Mouse (Mus musculus): ENCODE measurements around the gene Glud1. TPM values are rescaled to one million over a fixed set of nuclear protein-coding genes. Genes with fewer than 3 reads are reported as not detected.

Gene Glud1
- 67.6 and 74.6 TPM in 2 replicates for polyA plus RNA-seq (2016; fragmentation: Nextera tagmentation; extraction: Ambion mirVana)

DNA sequence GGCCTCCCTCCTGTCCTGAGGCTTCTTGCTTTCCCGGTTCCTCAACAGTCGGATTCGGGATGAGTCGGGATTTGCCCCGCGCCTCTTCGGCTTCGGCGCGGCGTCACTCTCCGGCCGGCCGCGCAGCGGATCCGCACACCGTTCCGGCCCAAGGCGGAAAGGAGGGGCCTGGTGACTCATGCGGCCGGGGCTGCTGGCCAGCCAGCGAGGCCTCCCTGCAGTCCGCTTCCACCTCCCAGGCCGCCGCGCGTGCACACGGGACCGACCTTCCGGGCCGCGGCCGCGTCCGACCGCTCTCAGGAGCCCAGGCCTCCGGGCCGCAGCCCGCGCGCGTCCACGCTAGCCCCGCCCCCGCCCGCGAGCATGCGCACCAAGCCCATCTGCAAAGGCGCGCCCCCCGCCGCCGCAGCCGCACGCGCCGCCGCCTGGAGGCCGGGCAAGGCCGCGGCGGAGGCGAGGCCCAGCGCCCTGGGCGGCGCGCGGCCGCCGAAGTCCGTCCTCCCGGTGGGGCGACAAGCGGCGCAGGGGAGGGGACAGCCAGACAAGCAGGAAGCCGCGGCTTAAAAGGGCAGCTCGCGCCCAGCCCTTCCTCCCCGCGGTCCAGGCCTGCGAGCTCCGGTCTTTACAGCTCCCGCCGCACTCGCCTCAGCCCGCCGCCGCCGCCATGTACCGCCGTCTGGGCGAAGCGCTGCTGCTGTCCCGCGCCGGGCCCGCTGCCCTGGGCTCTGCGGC lies at the start of gene Glud1, which contains the start of gene Shld2:
Gene Glud1 (plus strand): TSS at position 494 of the 732 bp plus-strand sequence.
Gene Shld2 (minus strand): TSS at position 260 of the 732 bp plus-strand sequence.
- H3K4me1 ChIP-seq = peaks cover 18% of the 10 kb centered on the region
- peaks cover 7% of the 10 kb centered on the region for H3K36me3 ChIP-seq
- peak within 1 kb of the TSS; percentile 98 for H3K27ac ChIP-seq
- no peaks in the 10 kb centered on the region for H3K27me3 ChIP-seq (ENCODE audit: low read depth, poor library complexity, severe bottlenecking)
- peak within 1 kb of the TSS; percentile 91 for H3K4me3 ChIP-seq
- under 1% methylated on average over 97 of the region's 100 CpGs for WGBS
- peak; percentile 97 for DNase-seq (ENCODE audit: low spot score)
- H3K9me3 ChIP-seq (replicated peaks) = no peaks in the 10 kb centered on the region

DNA sequence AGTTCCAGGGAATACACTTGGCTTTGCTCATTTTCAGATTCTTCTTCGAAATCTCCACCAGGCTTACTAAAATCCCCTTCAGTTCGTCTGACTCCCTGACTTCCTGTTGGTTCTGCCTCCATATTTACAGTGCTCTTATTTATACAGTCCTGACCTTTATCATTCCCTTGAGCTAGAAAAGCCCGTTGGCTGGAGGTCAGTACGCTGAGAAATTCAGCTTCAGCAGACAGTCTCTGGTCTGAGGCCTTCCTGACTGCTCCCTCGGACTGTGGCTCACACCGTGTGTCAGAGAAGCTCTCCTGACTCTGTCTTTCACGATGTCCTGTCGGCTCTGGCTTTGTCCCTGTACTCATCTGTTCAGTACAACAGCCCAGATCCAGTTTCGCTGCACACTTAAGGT lies 42.5 kb upstream of the Glud1 start:
- Histone ChIP-seq H3K27ac (no peak overlapping the region), H3K4me3 (no peak overlapping the region), H3K27me3 (ENCODE audit: low read depth, poor library complexity, severe bottlenecking) (no peaks in the 10 kb centered on the region), H3K36me3 (no peaks in the 10 kb centered on the region), H3K4me1 (no peaks in the 10 kb centered on the region), H3K9me3 (replicated peaks) (no peaks in the 10 kb centered on the region)
- 84% methylated on average over 9 of the region's 9 CpGs for WGBS
- DNase-seq (ENCODE audit: low spot score) = no peak

DNA sequence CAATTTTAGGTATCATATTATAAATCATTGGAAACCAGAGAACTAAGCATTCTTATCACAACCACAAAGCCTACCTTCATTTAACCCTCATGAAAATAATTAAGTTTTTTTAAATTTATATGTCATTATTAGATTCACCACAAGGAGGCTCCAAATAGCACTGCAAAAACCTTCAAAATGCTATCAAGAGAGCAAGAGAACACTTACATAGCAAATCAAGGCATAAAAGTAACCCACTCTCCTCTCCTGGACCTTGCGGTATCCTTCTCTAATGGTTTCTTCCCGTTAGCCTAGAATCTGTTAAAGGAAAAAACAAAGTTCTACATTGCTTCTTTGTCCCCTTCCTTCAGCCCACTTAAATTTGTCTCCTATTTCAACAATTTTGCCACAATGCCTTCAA lies 37.2 kb upstream of the Glud1 start:
- DNase-seq (ENCODE audit: low spot score) = no peak
- no peaks in the 10 kb centered on the region for H3K9me3 ChIP-seq (replicated peaks)
- no peaks in the 10 kb centered on the region for H3K36me3 ChIP-seq
- no peaks in the 10 kb centered on the region for H3K27me3 ChIP-seq (ENCODE audit: low read depth, poor library complexity, severe bottlenecking)
- 77% methylated on average over 2 of the region's 2 CpGs for WGBS
- no peak overlapping the region for H3K27ac ChIP-seq
- no peak overlapping the region for H3K4me3 ChIP-seq
- H3K4me1 ChIP-seq = no peaks in the 10 kb centered on the region

DNA sequence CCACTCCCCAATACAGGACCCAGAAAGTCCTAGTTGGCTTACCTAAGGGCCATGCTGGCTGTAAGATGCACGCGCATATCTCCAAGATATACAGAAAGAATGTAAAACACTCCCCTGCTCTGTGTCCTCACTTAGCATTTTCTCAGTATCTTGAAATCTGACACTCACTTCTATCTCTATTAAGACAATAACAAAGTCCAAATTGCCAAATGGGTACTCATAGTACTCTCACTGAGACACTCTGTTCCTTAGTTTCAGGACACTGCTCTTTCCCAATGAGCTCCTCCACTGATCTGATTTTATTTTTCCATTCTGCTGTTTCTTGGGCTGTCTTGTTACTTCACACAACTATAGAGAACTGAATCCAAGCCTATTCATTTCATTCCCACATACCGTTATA lies 36.4 kb upstream of the Glud1 start:
- Histone ChIP-seq H3K36me3 (no peaks in the 10 kb centered on the region), H3K27ac (no peak overlapping the region), H3K4me3 (no peak overlapping the region), H3K27me3 (ENCODE audit: low read depth, poor library complexity, severe bottlenecking) (no peaks in the 10 kb centered on the region), H3K4me1 (no peaks in the 10 kb centered on the region), H3K9me3 (replicated peaks) (no peaks in the 10 kb centered on the region)
- WGBS = 92% methylated on average over 3 of the region's 3 CpGs
- no peak for DNase-seq (ENCODE audit: low spot score)

GRCm38 (mm10) chr14:34275225-34275624 lies 35.3 kb upstream of the Glud1 start:
- 94% methylated on average over 4 of the region's 4 CpGs for WGBS
- Histone ChIP-seq H3K9me3 (replicated peaks) (no peaks in the 10 kb centered on the region), H3K36me3 (no peaks in the 10 kb centered on the region), H3K27ac (no peak overlapping the region), H3K4me3 (no peak overlapping the region), H3K27me3 (ENCODE audit: low read depth, poor library complexity, severe bottlenecking) (no peaks in the 10 kb centered on the region), H3K4me1 (no peaks in the 10 kb centered on the region)
- DNase-seq (ENCODE audit: low spot score) = no peak

DNA sequence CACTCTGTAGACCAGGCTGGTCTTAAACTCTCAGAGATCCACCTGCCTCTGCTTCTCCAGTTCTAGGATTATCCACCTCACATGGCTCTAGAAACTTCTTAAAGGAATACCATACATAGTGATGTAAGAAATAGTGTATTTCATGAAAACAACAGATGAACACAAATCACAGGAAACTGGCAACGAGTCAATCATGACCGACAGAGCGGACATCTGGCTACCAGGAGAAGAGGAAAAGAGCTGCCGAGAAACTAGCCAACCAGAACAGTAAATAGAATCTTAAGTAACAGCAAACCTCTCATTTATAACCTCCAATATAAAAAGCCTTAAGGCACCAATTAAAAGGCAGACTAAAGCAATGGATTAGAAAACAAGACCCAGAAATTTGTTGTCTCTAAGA lies 30.8 kb upstream of the Glud1 start:
- 85% methylated on average over 4 of the region's 4 CpGs for WGBS
- Histone ChIP-seq H3K9me3 (replicated peaks) (no peaks in the 10 kb centered on the region), H3K27me3 (ENCODE audit: low read depth, poor library complexity, severe bottlenecking) (no peaks in the 10 kb centered on the region), H3K27ac (no peak overlapping the region), H3K36me3 (no peaks in the 10 kb centered on the region), H3K4me1 (no peaks in the 10 kb centered on the region), H3K4me3 (no peak overlapping the region)
- DNase-seq (ENCODE audit: low spot score) = no peak

DNA sequence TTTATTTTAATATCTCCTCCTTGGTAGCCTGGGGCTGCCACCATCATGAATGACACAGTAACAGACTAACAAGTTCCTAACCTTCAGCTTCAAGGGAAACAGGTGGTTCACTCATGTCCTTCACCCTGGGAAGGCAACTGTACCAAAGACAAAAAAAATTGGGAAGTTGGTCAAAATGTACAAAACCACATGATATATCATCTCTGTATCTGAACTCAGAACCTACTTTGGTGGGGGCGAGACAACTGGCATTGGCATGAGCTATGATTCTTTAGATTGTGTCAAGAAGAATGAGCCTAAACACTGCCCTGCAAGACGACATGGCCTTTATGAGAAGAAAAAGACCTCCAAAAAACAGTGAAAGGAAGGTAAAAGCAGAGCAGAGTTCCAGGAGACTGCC lies 29.7 kb upstream of the Glud1 start:
- Histone ChIP-seq H3K4me1 (no peaks in the 10 kb centered on the region), H3K27me3 (ENCODE audit: low read depth, poor library complexity, severe bottlenecking) (no peaks in the 10 kb centered on the region), H3K36me3 (no peaks in the 10 kb centered on the region), H3K9me3 (replicated peaks) (no peaks in the 10 kb centered on the region), H3K4me3 (no peak overlapping the region), H3K27ac (no peak overlapping the region)
- WGBS = 87% methylated on average over 2 of the region's 2 CpGs
- DNase-seq (ENCODE audit: low spot score) = no peak

DNA sequence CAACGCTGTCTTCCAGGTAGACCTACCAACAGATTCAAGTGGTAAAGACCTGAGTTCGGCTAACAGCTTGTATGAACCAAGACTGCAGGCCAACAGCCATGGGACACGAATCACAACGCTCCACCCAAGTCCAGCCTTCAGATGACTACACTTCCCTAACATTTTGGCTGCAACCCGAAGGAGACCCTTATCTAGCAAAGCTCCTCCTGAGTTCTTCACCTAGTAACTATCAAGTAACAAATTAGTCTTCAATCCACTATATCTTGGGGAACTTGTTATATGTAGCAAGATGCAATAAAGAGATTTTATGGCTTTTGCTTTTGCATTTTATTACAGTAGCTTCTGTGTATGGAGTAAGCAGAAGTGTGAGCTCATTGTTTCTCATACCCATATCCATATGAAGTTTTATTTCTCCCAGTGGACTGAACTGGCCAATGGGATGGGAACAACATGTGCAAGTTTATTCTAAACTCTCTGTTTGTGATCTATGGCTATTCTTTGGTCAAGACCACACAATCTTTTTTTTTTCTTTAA lies 28.7 kb upstream of the Glud1 start:
- Histone ChIP-seq H3K4me3 (no peak overlapping the region), H3K4me1 (no peaks in the 10 kb centered on the region), H3K36me3 (no peaks in the 10 kb centered on the region), H3K9me3 (replicated peaks) (no peaks in the 10 kb centered on the region), H3K27ac (no peak overlapping the region), H3K27me3 (ENCODE audit: low read depth, poor library complexity, severe bottlenecking) (no peaks in the 10 kb centered on the region)
- DNase-seq (ENCODE audit: low spot score) = no peak
- WGBS = 92% methylated on average over 5 of the region's 5 CpGs

DNA sequence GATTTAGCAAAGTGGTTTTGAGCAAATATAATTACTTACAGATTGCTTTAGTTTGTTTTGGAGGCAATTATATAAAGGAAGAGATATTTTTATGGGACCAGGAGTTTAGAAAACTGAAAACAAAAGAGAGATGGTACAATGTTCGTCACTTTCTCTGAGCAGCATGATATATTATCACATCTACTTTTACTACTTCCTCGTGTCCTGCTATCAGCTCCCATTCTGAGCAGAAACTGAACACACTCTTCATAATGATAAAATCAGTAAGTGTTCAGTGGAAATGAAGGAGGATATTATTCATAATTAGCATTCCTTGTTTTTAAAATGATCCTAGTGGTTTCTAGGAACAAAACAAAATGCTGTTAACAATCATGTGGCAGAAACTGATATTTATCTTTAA lies 22.1 kb upstream of the Glud1 start:
- Histone ChIP-seq H3K4me1 (no peaks in the 10 kb centered on the region), H3K27ac (no peak overlapping the region), H3K27me3 (ENCODE audit: low read depth, poor library complexity, severe bottlenecking) (no peaks in the 10 kb centered on the region), H3K9me3 (replicated peaks) (no peaks in the 10 kb centered on the region), H3K4me3 (no peak overlapping the region), H3K36me3 (no peaks in the 10 kb centered on the region)
- WGBS = 83% methylated on average over 2 of the region's 2 CpGs
- DNase-seq (ENCODE audit: low spot score) = no peak

GRCm38 (mm10) chr14:34289259-34290015 lies 21.1 kb upstream of the Glud1 start:
- WGBS = 83% methylated on average over 3 of the region's 3 CpGs

DNA sequence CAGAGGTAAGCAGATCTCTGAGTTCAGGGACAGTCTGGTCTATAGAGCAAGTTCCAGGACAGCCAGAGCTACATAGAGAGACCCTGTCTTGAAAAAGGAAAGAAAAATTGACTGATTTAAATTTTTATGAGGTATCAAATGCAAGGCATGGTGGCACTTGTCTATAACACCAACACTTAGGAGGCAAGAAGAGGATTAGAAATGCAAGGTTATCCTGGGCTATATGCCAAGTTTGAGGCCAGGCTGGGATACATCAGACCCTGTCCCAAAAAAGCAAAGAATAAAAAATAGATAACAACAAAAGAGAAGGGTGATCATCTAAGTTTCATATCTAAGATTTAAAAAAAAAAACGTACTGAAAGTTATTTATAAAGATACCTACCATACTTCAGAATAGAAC lies 20.3 kb upstream of the Glud1 start:
- H3K9me3 ChIP-seq (replicated peaks) = no peaks in the 10 kb centered on the region
- H3K27me3 ChIP-seq (ENCODE audit: low read depth, poor library complexity, severe bottlenecking) = no peaks in the 10 kb centered on the region
- H3K4me3 ChIP-seq = no peak overlapping the region
- H3K27ac ChIP-seq = no peak overlapping the region
- no peaks in the 10 kb centered on the region for H3K4me1 ChIP-seq
- H3K36me3 ChIP-seq = no peaks in the 10 kb centered on the region
- WGBS = 58% methylated on average over 1 of the region's 1 CpGs
- no peak for DNase-seq (ENCODE audit: low spot score)

More at GRCm38 (mm10) chr14:34289259-34290015, 21.1 kb upstream of the Glud1 start:
- H3K9me3 ChIP-seq (replicated peaks) = no peaks in the 10 kb centered on the region
- no peaks in the 10 kb centered on the region for H3K27me3 ChIP-seq (ENCODE audit: low read depth, poor library complexity, severe bottlenecking)
- H3K27ac ChIP-seq = no peak overlapping the region
- no peaks in the 10 kb centered on the region for H3K36me3 ChIP-seq
- no peaks in the 10 kb centered on the region for H3K4me1 ChIP-seq
- no peak for DNase-seq (ENCODE audit: low spot score)
- no peak overlapping the region for H3K4me3 ChIP-seq

DNA sequence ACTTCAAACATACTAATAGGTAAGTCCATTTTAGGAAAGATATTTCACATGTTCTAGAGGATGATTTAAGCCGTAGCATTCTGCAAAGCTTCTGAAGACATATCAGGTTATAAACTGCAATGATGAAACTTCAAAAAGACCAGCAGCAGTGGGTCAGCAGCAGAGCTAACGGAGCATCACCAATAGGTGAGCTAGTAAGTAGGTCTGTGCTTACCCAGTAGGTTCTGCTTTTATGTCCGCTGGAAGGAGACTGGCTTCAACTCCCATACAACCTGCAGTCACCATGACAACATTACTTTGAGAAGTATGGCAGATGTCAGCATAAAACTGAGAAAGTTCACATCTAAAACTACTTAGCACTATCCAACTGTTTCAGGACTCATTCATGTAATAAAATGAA lies 16.9 kb upstream of the Glud1 start:
- Histone ChIP-seq H3K27me3 (ENCODE audit: low read depth, poor library complexity, severe bottlenecking) (no peaks in the 10 kb centered on the region), H3K36me3 (no peaks in the 10 kb centered on the region), H3K4me1 (no peaks in the 10 kb centered on the region), H3K4me3 (no peak overlapping the region), H3K9me3 (replicated peaks) (no peaks in the 10 kb centered on the region), H3K27ac (no peak overlapping the region)
- DNase-seq (ENCODE audit: low spot score) = no peak
- 89% methylated on average over 3 of the region's 3 CpGs for WGBS

GRCm38 (mm10) chr14:34296350-34296749 lies 14.2 kb upstream of the Glud1 start:
- WGBS = 90% methylated on average over 7 of the region's 7 CpGs
- no peaks in the 10 kb centered on the region for H3K4me1 ChIP-seq
- H3K36me3 ChIP-seq = no peaks in the 10 kb centered on the region
- no peak for DNase-seq (ENCODE audit: low spot score)
- H3K9me3 ChIP-seq (replicated peaks) = no peaks in the 10 kb centered on the region
- H3K27ac ChIP-seq = no peak overlapping the region
- H3K4me3 ChIP-seq = no peak overlapping the region
- no peaks in the 10 kb centered on the region for H3K27me3 ChIP-seq (ENCODE audit: low read depth, poor library complexity, severe bottlenecking)

Measured in limb, embryonic 10.5 days (tissue).